Mouse (Mus musculus) skeletal muscle tissue, adult 2 months (tissue): Measurements from ENCODE around the gene Pwp2.
"Not testable (repeated sequence)": the region's sequence is repeated elsewhere in the genome, so short reads cannot be mapped to it uniquely, and the experiment has no call there.

Experiments used
- DNase-seq: peaks from one replicate; pipeline ENCODE4 v3.0.0-alpha.2; 2012; ENCODE audit warnings: low read depth, low spot score

Pwp2 gene

GRCm38 (mm10) chr10:78140843-78141242 is 44.1 kb downstream of the Pwp2 start:
- DNase-seq: no peak

DNA sequence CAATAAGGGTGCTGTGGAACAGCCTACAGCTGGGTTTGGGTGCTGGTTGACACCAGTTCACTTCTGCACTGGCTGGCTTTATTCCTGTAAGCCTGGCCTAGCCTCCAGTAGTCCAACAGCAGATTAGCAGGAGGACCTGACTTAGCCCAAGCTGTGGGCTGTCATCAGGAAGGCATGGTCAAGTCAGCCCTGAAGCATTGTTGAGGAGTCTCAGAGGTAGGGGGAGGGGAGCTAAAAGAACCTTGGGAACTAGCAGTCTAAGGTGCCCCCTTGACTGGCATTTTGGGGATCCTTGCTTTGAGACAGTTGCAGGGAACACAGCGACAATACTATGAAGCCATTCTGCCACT is 44.7 kb downstream of the Pwp2 start:
- no peak for DNase-seq

GRCm38 (mm10) chr10:78139572-78140250 is 45.2 kb downstream of the Pwp2 start:
- no peak for DNase-seq

DNA sequence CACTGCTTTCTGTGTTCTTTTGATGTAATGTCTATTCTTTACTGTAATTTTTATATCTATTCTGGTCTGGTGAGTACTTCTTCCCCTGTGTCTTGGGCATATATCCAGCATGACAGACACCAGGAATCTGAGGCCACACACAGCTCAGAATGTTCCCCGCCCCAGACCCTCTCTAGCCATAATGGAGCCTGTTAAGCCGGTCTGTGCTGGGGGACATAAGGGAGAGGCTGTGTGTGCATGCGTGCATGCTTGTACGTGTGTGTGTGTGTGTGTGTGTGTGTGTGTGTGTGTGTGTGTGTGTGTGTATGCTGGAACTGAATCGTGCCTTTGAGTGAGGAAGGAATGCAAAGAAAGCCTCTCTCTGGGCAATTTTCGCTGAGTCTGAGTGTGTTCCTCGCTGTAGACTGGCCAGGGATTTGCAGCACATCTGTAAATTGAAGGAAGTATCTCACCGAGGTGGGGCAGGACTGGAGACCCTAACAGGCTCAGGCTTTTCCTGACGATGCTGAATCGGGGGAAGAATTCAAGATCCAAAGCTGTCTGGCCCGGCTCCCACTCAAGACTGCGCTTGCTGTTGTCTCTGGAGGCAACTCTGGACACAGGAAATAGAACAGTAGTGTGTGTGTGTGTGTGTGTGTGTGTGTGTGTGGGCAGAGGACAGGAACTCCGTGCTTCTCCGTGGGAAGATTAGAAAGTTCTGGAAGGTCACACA is 46.0 kb downstream of the Pwp2 start:
- DNase-seq: no peak

- DNase-seq: no peak
Measured at GRCm38 (mm10) chr10:78137191-78137590, 47.8 kb downstream of the Pwp2 start.

GRCm38 (mm10) chr10:78135947-78136346 is 49.0 kb downstream of the Pwp2 start:
- DNase-seq: no peak

GRCm38 (mm10) chr10:78134975-78135798 is 49.8 kb downstream of the Pwp2 start:
- DNase-seq: no peak

- DNase-seq: no peak
Measured at GRCm38 (mm10) chr10:78134400-78134799, 50.5 kb downstream of the Pwp2 start.

DNA sequence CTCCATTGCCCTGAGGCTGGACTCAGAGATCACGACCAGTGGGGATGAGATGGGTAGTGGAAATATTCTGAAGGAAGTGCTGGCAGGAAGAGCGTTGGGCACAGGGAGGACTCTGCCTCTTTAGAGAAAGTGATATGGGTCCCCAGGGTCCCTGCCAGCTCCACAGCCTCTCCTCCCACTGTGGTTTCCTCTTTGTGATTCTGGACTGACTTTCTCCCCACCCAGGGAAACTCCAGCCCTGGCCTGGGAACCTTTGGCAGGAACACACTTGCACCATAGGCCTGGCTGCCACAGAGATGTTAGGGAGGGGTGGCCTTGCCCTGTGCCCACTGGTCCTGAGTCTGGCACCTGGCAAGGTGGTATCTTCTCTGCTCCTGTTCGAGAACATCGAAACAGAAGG is 55.0 kb downstream of the Pwp2 start:
- DNase-seq: no peak

- no peak for DNase-seq
Measured at GRCm38 (mm10) chr10:78129423-78129822, 55.5 kb downstream of the Pwp2 start.

GRCm38 (mm10) chr10:78128647-78129046 is 56.3 kb downstream of the Pwp2 start:
- no peak for DNase-seq

DNA sequence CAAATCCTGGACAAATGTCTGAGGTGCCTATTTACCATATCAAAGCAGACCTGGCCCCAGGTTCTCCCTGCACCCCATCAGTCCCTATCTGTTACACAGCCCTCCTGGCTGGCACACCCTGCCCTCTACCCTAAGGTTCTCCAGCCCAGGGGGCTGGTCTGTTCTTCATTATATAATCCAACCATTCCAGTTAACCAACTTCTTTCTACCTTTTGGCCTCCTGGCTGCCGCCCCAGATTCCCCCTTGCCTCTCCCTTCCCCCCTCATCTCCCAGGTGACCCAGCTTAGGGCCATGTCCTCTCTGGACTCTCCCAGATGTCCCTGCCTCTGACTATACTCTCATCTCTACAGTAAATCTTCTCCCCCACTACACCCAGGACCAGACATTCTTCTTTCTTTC is 57.0 kb downstream of the Pwp2 start:
- DNase-seq: no peak

- DNase-seq: no peak
Measured at GRCm38 (mm10) chr10:78127046-78127870, 57.7 kb downstream of the Pwp2 start.

- DNase-seq: no peak
Measured at GRCm38 (mm10) chr10:78126311-78126710, 58.6 kb downstream of the Pwp2 start.

GRCm38 (mm10) chr10:78125061-78125460 is 59.9 kb downstream of the Pwp2 start:
- DNase-seq: not testable (repeated sequence)

GRCm38 (mm10) chr10:78124137-78124536 is 60.8 kb downstream of the Pwp2 start:
- DNase-seq: not testable (repeated sequence)
